Mouse (Mus musculus) stomach, embryonic 16.5 days (tissue): ENCODE measurements around the gene Nav1. TPM values are rescaled to one million over a fixed set of nuclear protein-coding genes. Genes with fewer than 3 reads are reported as not detected.
"Not testable (repeated sequence)": the region's sequence is repeated elsewhere in the genome, so short reads cannot be mapped to it uniquely, and the experiment has no call there.

Experiments
- ATAC-seq: fragments of 200-750 bp; cut with Nextera tagmentation; 2 replicates; pipeline ENCODE4 v1.8.0; 2017; ENCODE audit warnings: moderate number of reproducible peaks, moderate TSS enrichment; ENCODE audit not compliant: insufficient read depth, low FRiP score
- H3K27ac ChIP-seq: fragments of 300-500 bp; sonication (generic); 2 replicates; pipeline ENCODE4 v1.5.1; 2014; ENCODE audit warnings: low read length
- H3K27me3 ChIP-seq: fragments of 300-500 bp; sonication (generic); 2 replicates; pipeline ENCODE4 v1.6.1; 2014; ENCODE audit warnings: low read length, control low read depth, mixed read lengths; ENCODE audit not compliant: control insufficient read depth, insufficient read depth
- H3K36me3 ChIP-seq: fragments of 300-500 bp; sonication (generic); 2 replicates; pipeline ENCODE4 v1.6.1; 2014; ENCODE audit warnings: low read length; ENCODE audit not compliant: control insufficient read depth, insufficient read depth
- H3K4me1 ChIP-seq: fragments of 300-500 bp; sonication (generic); 2 replicates; pipeline ENCODE4 v1.6.1; 2014; ENCODE audit warnings: low read length, control low read depth, mixed read lengths; ENCODE audit not compliant: control insufficient read depth, insufficient read depth
- H3K4me2 ChIP-seq: fragments of 300-500 bp; sonication (generic); 2 replicates; pipeline ENCODE4 v1.6.1; 2014; ENCODE audit warnings: low read depth, low read length, mixed read lengths
- H3K4me3 ChIP-seq: fragments of 300-500 bp; sonication (generic); replicated peaks from 2 replicates; pipeline ENCODE4 v1.5.1; 2014; ENCODE audit warnings: mild to moderate bottlenecking, low read length
- H3K9ac ChIP-seq: fragments of 300-500 bp; sonication (generic); 2 replicates; pipeline ENCODE4 v1.6.1; 2014; ENCODE audit warnings: low read length
- H3K9me3 ChIP-seq: fragments of 300-500 bp; sonication (generic); replicated peaks from 2 replicates; pipeline ENCODE4 v1.6.1; 2016; ENCODE audit warnings: low read length, control low read depth; ENCODE audit not compliant: control insufficient read depth
- WGBS: fragments of 180-500 bp; shearing (Covaris S2); extraction: QIAGEN DNeasy Blood & Tissue Kit; methylation state at CpG from one replicate; pipeline ENCODE4 v1.1.7; 2014; 5-methylcytosine and 5-hydroxymethylcytosine counted together
- polyA plus RNA-seq: library from polyadenylated mRNA; unstranded; fragments of >200 nt; fragmentation: Nextera tagmentation; extraction: Ambion mirVana; gene quantifications from 2 replicates; pipeline ENCODE4 v1.2.1, GENCODE M21; 2015

The Nav1 gene
- polyA plus RNA-seq, 1 experiment from 2014 or later: 11.2 TPM

- no peaks in the 10 kb centered on the region for H3K9me3 ChIP-seq
- H3K4me1 ChIP-seq: peaks cover under 1% of the 10 kb centered on the region; the same call in 1 of the 2 replicates
- H3K27ac ChIP-seq: no peak overlapping the region
- no peak overlapping the region for H3K4me3 ChIP-seq
- H3K4me2 ChIP-seq: no peak overlapping the region
- WGBS: 91% methylated on average over 7 of the region's 7 CpGs
- ATAC-seq: no peak
- no peak overlapping the region for H3K9ac ChIP-seq
- no peaks in the 10 kb centered on the region for H3K36me3 ChIP-seq
- no peaks in the 10 kb centered on the region for H3K27me3 ChIP-seq
Observed at GRCm38 (mm10) chr1:135485179-135485578, 121.9 kb downstream of the Nav1 start.

GRCm38 (mm10) chr1:135484503-135485051 lies 122.5 kb downstream of the Nav1 start:
- not testable (repeated sequence) for H3K9me3 ChIP-seq, H3K27me3 ChIP-seq, H3K27ac ChIP-seq, H3K4me1 ChIP-seq, H3K9ac ChIP-seq, H3K36me3 ChIP-seq, H3K4me2 ChIP-seq, ATAC-seq, H3K4me3 ChIP-seq
- WGBS: 87% methylated on average over 8 of the region's 9 CpGs

GRCm38 (mm10) chr1:135483971-135484370 lies 123.1 kb downstream of the Nav1 start:
- H3K27me3 ChIP-seq: no peaks in the 10 kb centered on the region
- no peak overlapping the region for H3K9ac ChIP-seq
- WGBS: 86% methylated on average over 6 of the region's 6 CpGs
- no peak for ATAC-seq
- H3K27ac ChIP-seq: no peak overlapping the region
- H3K4me1 ChIP-seq: no peaks in the 10 kb centered on the region
- no peak overlapping the region for H3K4me3 ChIP-seq
- H3K4me2 ChIP-seq: no peak overlapping the region
- H3K36me3 ChIP-seq: no peaks in the 10 kb centered on the region
- H3K9me3 ChIP-seq: no peaks in the 10 kb centered on the region

- no peaks in the 10 kb centered on the region for H3K9me3 ChIP-seq
- no peak overlapping the region for H3K9ac ChIP-seq
- H3K27ac ChIP-seq: no peak overlapping the region
- WGBS: 98% methylated on average over 1 of the region's 1 CpGs
- H3K4me2 ChIP-seq: no peak overlapping the region
- no peak for ATAC-seq
- H3K36me3 ChIP-seq: no peaks in the 10 kb centered on the region
- no peaks in the 10 kb centered on the region for H3K4me1 ChIP-seq
- no peaks in the 10 kb centered on the region for H3K27me3 ChIP-seq
- no peak overlapping the region for H3K4me3 ChIP-seq
Observed at GRCm38 (mm10) chr1:135482666-135483065, 124.4 kb downstream of the Nav1 start.

GRCm38 (mm10) chr1:135481656-135482055 lies 125.4 kb downstream of the Nav1 start:
- H3K27me3 ChIP-seq: no peaks in the 10 kb centered on the region
- ATAC-seq: no peak
- no peaks in the 10 kb centered on the region for H3K4me1 ChIP-seq
- no peak overlapping the region for H3K4me3 ChIP-seq
- no peaks in the 10 kb centered on the region for H3K36me3 ChIP-seq
- H3K9me3 ChIP-seq: no peaks in the 10 kb centered on the region
- 84% methylated on average over 9 of the region's 9 CpGs for WGBS
- H3K4me2 ChIP-seq: no peak overlapping the region
- no peak overlapping the region for H3K27ac ChIP-seq
- no peak overlapping the region for H3K9ac ChIP-seq

- H3K27ac ChIP-seq: no peak overlapping the region
- H3K36me3 ChIP-seq: no peaks in the 10 kb centered on the region
- ATAC-seq: no peak
- no peaks in the 10 kb centered on the region for H3K4me1 ChIP-seq
- H3K9ac ChIP-seq: no peak overlapping the region
- 72% methylated on average over 3 of the region's 3 CpGs for WGBS
- H3K4me3 ChIP-seq: no peak overlapping the region
- no peak overlapping the region for H3K4me2 ChIP-seq
- H3K27me3 ChIP-seq: no peaks in the 10 kb centered on the region
- no peaks in the 10 kb centered on the region for H3K9me3 ChIP-seq
Observed at GRCm38 (mm10) chr1:135480815-135481214, 126.3 kb downstream of the Nav1 start.

- 85% methylated on average over 7 of the region's 7 CpGs for WGBS
- no peaks in the 10 kb centered on the region for H3K36me3 ChIP-seq
- H3K9me3 ChIP-seq: no peaks in the 10 kb centered on the region
- peaks cover 11% of the 10 kb centered on the region; the same call in 1 of the 2 replicates for H3K4me1 ChIP-seq
- no peaks in the 10 kb centered on the region for H3K27me3 ChIP-seq
- no peak for ATAC-seq
- H3K9ac ChIP-seq: no peak overlapping the region
- H3K4me3 ChIP-seq: no peak overlapping the region
- no peak overlapping the region for H3K4me2 ChIP-seq
- H3K27ac ChIP-seq: no peak overlapping the region; the same call in 1 of the 2 replicates
Observed at GRCm38 (mm10) chr1:135475571-135475895, 131.6 kb downstream of the Nav1 start.

GRCm38 (mm10) chr1:135474861-135475570 lies 132.1 kb downstream of the Nav1 start:
- H3K4me2 ChIP-seq: no peak overlapping the region
- peak overlapping the region; percentile 48 for H3K27ac ChIP-seq
- H3K4me1 ChIP-seq: peaks cover 11% of the 10 kb centered on the region; the same call in 1 of the 2 replicates
- no peaks in the 10 kb centered on the region for H3K27me3 ChIP-seq
- 66% methylated on average over 15 of the region's 15 CpGs for WGBS
- H3K9ac ChIP-seq: no peak overlapping the region
- H3K36me3 ChIP-seq: no peaks in the 10 kb centered on the region
- no peaks in the 10 kb centered on the region for H3K9me3 ChIP-seq
- no peak for ATAC-seq
- H3K4me3 ChIP-seq: no peak overlapping the region

- 40% methylated on average over 5 of the region's 5 CpGs for WGBS
Observed at GRCm38 (mm10) chr1:135472536-135472935, 134.6 kb downstream of the Nav1 start.

More at GRCm38 (mm10) chr1:135472536-135472935, 134.6 kb downstream of the Nav1 start:
- H3K4me3 ChIP-seq: no peak overlapping the region
- no peaks in the 10 kb centered on the region for H3K27me3 ChIP-seq
- no peaks in the 10 kb centered on the region for H3K36me3 ChIP-seq
- H3K4me2 ChIP-seq: no peak overlapping the region
- H3K9ac ChIP-seq: no peak overlapping the region
- peaks cover 11% of the 10 kb centered on the region; the same call in 1 of the 2 replicates for H3K4me1 ChIP-seq
- ATAC-seq: no peak
- no peaks in the 10 kb centered on the region for H3K9me3 ChIP-seq
- no peak overlapping the region for H3K27ac ChIP-seq
